Mouse (Mus musculus): ENCODE data around the gene Tmem217. TPM values are rescaled to one million over a fixed set of nuclear protein-coding genes. Genes with fewer than 3 reads are reported as not detected.

Gene Tmem217
- total RNA-seq (2014; rRNA removed; ENCODE audit: low replicate concordance) (not detected in 2 replicates), polyA plus RNA-seq (2015; fragmentation: Nextera tagmentation; extraction: Ambion mirVana) (0.23 and 0.45 TPM in 2 replicates)

DNA sequence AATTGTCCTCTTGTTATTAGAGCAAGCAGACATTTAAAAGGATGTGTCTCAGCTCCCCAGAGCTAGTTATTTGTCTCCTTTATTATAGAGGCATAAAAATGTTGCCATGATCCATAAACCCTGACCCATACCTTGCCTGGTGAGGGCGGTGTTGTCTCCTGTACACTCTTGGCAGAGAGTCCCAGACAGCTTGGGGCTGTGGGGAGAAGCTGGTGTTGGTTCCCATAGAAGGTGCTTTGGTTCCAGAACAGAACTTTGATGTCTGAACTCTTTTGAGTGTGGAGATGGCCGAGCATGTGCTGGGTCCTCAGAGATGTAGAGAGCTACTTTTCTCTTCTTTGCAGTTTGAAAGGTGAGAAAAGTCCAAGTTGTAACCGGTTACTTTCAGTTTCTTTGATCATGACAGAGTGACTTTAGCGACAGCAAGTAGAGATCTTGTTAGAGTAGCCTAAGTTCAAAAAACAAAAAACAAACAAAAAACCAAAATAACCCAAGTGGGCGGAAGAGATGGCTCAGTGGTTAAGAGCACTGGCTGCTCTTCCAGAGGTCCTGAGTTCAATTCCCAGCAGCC, at the start of gene Tmem217:
Gene Tmem217 (minus strand): TSS at position 224 of the 571 bp plus-strand sequence.
- Histone ChIP-seq H3K36me3 (replicated peaks; ENCODE audit: control insufficient read depth, insufficient read depth, low read length) (no peaks in the 10 kb centered on the region), H3K4me2 (ENCODE audit: low read depth, low read length) (peak within 1 kb of the TSS; percentile 98), H3K4me3 (ENCODE audit: low read depth, low read length) (peak within 1 kb of the TSS; percentile 95; the same call in 1 of the 2 replicates), H3K9me3 (replicated peaks; ENCODE audit: control insufficient read depth, low read length) (no peaks in the 10 kb centered on the region), H3K9ac (replicated peaks; ENCODE audit: low read depth, low read length) (no peak within 1 kb of the TSS), H3K27me3 (ENCODE audit: control insufficient read depth, insufficient read depth, low read length) (no peaks in the 10 kb centered on the region), H3K4me1 (ENCODE audit: control insufficient read depth, insufficient read depth) (peaks cover 18% of the 10 kb centered on the region), H3K27ac (ENCODE audit: low read depth) (no peak within 1 kb of the TSS)
- 85% methylated on average over 5 of the region's 5 CpGs for WGBS
- no peak for TF ChIP-seq CTCF (IDR thresholded peaks at IDR 0.05; ENCODE audit: low read depth)
- TF ChIP-seq EP300 (IDR thresholded peaks at IDR 0.05; ENCODE audit: low read depth) = no peak
- DNase-seq (ENCODE audit: low spot score) (no peak), ATAC-seq (ENCODE audit: insufficient read depth, low read depth) (no peak)

- no peaks in the 10 kb centered on the region for H3K27me3 ChIP-seq (ENCODE audit: control insufficient read depth, insufficient read depth, low read length)
- ATAC-seq (ENCODE audit: insufficient read depth, low read depth) = no peak
Measured at GRCm38 (mm10) chr17:29601391-29601790, 49.2 kb upstream of the Tmem217 start.

DNA sequence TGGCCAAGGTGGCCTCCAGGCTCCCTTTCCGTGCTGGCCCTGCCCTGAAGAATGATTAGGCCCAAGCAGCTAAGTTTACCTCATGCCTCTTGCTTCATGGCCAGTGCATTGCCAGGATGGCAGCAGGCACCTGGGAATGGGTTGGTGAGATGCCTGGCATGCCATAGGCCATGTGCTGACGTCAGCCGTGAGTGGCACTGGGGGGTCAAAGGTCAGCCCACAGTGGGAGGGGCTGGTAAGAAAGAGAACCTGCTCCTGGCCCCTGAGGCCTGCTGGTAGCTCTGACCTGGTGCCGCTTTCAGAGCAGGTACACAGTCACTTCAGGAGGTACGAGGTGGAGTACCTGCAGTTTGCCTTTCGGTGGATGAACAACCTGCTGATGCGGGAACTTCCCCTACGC, 47.4 kb upstream of the Tmem217 start:
- no peak overlapping the region for H3K27ac ChIP-seq (ENCODE audit: low read depth)
- no peaks in the 10 kb centered on the region for H3K9me3 ChIP-seq (replicated peaks; ENCODE audit: control insufficient read depth, low read length)
- ATAC-seq (ENCODE audit: insufficient read depth, low read depth) (no peak), DNase-seq (ENCODE audit: low spot score) (no peak)
- H3K36me3 ChIP-seq (replicated peaks; ENCODE audit: control insufficient read depth, insufficient read depth, low read length) = peaks cover 43% of the 10 kb centered on the region
- WGBS = 85% methylated on average over 8 of the region's 8 CpGs
- H3K4me1 ChIP-seq (ENCODE audit: control insufficient read depth, insufficient read depth) = no peaks in the 10 kb centered on the region
- H3K4me3 ChIP-seq (ENCODE audit: low read depth, low read length) = no peak overlapping the region
- no peak overlapping the region for H3K4me2 ChIP-seq (ENCODE audit: low read depth, low read length)
- H3K27me3 ChIP-seq (ENCODE audit: control insufficient read depth, insufficient read depth, low read length) = no peaks in the 10 kb centered on the region
- TF ChIP-seq EP300 (IDR thresholded peaks at IDR 0.05; ENCODE audit: low read depth) (no peak), CTCF (IDR thresholded peaks at IDR 0.05; ENCODE audit: low read depth) (no peak)
- no peak overlapping the region for H3K9ac ChIP-seq (replicated peaks; ENCODE audit: low read depth, low read length)

More at GRCm38 (mm10) chr17:29601391-29601790, 49.2 kb upstream of the Tmem217 start:
- Histone ChIP-seq H3K9me3 (replicated peaks; ENCODE audit: control insufficient read depth, low read length) (no peaks in the 10 kb centered on the region), H3K9ac (replicated peaks; ENCODE audit: low read depth, low read length) (no peak overlapping the region), H3K4me3 (ENCODE audit: low read depth, low read length) (no peak overlapping the region), H3K27ac (ENCODE audit: low read depth) (no peak overlapping the region), H3K36me3 (replicated peaks; ENCODE audit: control insufficient read depth, insufficient read depth, low read length) (peaks cover 39% of the 10 kb centered on the region), H3K4me2 (ENCODE audit: low read depth, low read length) (no peak overlapping the region), H3K4me1 (ENCODE audit: control insufficient read depth, insufficient read depth) (no peaks in the 10 kb centered on the region)
- no peak for DNase-seq (ENCODE audit: low spot score)
- WGBS = 49% methylated on average over 4 of the region's 4 CpGs
- TF ChIP-seq EP300 (IDR thresholded peaks at IDR 0.05; ENCODE audit: low read depth) (no peak), CTCF (IDR thresholded peaks at IDR 0.05; ENCODE audit: low read depth) (no peak)

DNA sequence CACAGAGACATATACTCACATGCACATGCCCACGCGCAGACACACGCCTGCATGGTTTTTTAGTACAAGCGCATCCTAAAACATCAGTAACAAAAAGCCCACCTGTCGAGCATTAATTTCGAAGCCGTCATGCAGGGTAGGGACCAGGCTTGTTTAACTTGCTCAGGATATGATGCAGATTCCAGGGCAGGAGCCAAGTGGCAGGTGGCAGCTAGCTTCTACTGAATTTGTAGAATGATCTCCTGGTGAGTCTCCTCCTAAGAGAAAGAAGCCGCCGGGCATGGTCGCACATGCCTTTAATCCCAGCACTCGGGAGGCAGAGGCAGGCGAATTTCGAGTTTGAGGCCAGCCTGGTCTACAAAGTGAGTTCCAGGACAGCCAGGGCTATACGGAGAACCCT, 46.9 kb upstream of the Tmem217 start:
- Histone ChIP-seq H3K4me1 (ENCODE audit: control insufficient read depth, insufficient read depth) (no peaks in the 10 kb centered on the region), H3K4me3 (ENCODE audit: low read depth, low read length) (no peak overlapping the region), H3K9me3 (replicated peaks; ENCODE audit: control insufficient read depth, low read length) (no peaks in the 10 kb centered on the region), H3K36me3 (replicated peaks; ENCODE audit: control insufficient read depth, insufficient read depth, low read length) (peaks cover 45% of the 10 kb centered on the region), H3K4me2 (ENCODE audit: low read depth, low read length) (no peak overlapping the region), H3K9ac (replicated peaks; ENCODE audit: low read depth, low read length) (no peak overlapping the region), H3K27me3 (ENCODE audit: control insufficient read depth, insufficient read depth, low read length) (no peaks in the 10 kb centered on the region), H3K27ac (ENCODE audit: low read depth) (no peak overlapping the region)
- 91% methylated on average over 14 of the region's 14 CpGs for WGBS
- no peak for ATAC-seq (ENCODE audit: insufficient read depth, low read depth)
- DNase-seq (ENCODE audit: low spot score) = no peak
- no peak for TF ChIP-seq EP300 (IDR thresholded peaks at IDR 0.05; ENCODE audit: low read depth)
- no peak for TF ChIP-seq CTCF (IDR thresholded peaks at IDR 0.05; ENCODE audit: low read depth)

GRCm38 (mm10) chr17:29596771-29597132, 44.6 kb upstream of the Tmem217 start:
- no peak overlapping the region for H3K27ac ChIP-seq (ENCODE audit: low read depth)
- ATAC-seq (ENCODE audit: insufficient read depth, low read depth) (no peak), DNase-seq (ENCODE audit: low spot score) (no peak)
- no peak overlapping the region for H3K9ac ChIP-seq (replicated peaks; ENCODE audit: low read depth, low read length)
- TF ChIP-seq CTCF (IDR thresholded peaks at IDR 0.05; ENCODE audit: low read depth) (no peak), EP300 (IDR thresholded peaks at IDR 0.05; ENCODE audit: low read depth) (no peak)
- WGBS = 89% methylated on average over 12 of the region's 13 CpGs
- no peak overlapping the region for H3K4me3 ChIP-seq (ENCODE audit: low read depth, low read length)
- H3K9me3 ChIP-seq (replicated peaks; ENCODE audit: control insufficient read depth, low read length) = no peaks in the 10 kb centered on the region
- H3K4me1 ChIP-seq (ENCODE audit: control insufficient read depth, insufficient read depth) = peaks cover 6% of the 10 kb centered on the region; the same call in 1 of the 2 replicates
- no peak overlapping the region for H3K4me2 ChIP-seq (ENCODE audit: low read depth, low read length)
- no peaks in the 10 kb centered on the region for H3K27me3 ChIP-seq (ENCODE audit: control insufficient read depth, insufficient read depth, low read length)
- H3K36me3 ChIP-seq (replicated peaks; ENCODE audit: control insufficient read depth, insufficient read depth, low read length) = peaks cover 44% of the 10 kb centered on the region

Measured in heart, postnatal 0 days (tissue).